8 mouse cellular contexts compared by ENCODE assay signal in the genomic region with DNA sequence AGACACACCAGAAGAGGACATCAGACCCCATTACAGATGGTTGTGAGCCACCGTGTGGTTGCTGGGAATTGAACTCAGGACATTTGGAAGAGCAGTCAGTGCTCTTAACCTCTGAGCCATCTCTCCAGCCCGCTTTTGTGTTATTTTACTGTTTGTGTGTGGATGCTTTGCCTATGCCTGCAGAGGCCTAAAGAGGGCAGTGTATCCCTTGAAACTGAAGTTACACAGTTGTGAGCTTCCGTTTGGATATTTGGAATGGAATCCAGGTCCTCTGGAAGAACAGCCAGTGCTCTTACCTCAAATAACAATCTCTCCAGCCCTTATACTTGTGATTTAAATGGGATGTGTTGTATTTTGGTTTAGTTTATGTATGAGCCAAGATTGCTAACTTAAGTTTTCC.
DNase-seq lines count a peak whose midpoint lies in the region; ATAC-seq and TF ChIP-seq lines count a peak whose summit lies in the region.
"Not testable (repeated sequence)": the region's sequence is repeated elsewhere in the genome, so short reads cannot be mapped to it uniquely, and the experiment has no call there.

No protein-coding gene starts in this region.

- H3K9me3 ChIP-seq in embryonic facial prominence, embryonic 11.5 days (replicated peaks; ENCODE audit: control insufficient read depth, low read length); stomach, postnatal 0 days (ENCODE audit: control insufficient read depth, low read length): not testable (repeated sequence)

- not testable (repeated sequence) for H3K4me3 ChIP-seq in embryonic facial prominence, embryonic 11.5 days (ENCODE audit: low read depth, low read length); heart, adult 2 months; kidney, adult 2 months (ENCODE audit: insufficient read depth, low read depth, low read length); liver, adult 2 months (ENCODE audit: insufficient read depth, low read depth, low read length); stomach, postnatal 0 days (ENCODE audit: low read depth, low read length)

- H3K4me2 ChIP-seq in embryonic facial prominence, embryonic 11.5 days (ENCODE audit: low read depth, low read length); stomach, postnatal 0 days (replicated peaks; ENCODE audit: low read depth): not testable (repeated sequence)

- not testable (repeated sequence) for ATAC-seq in embryonic facial prominence, embryonic 11.5 days (replicated peaks; ENCODE audit: insufficient number of reproducible peaks, low FRiP score, low TSS enrichment, low read depth); stomach, postnatal 0 days (ENCODE audit: low FRiP score, low TSS enrichment)
- ATAC-seq in megakaryocyte progenitor cell, adult 5-6 weeks (replicated peaks; ENCODE audit: poor library complexity): peak; percentile 42; the same call in 1 of the 2 replicates

- not testable (repeated sequence) for H3K79me2 ChIP-seq in heart, adult 2 months (replicated peaks; ENCODE audit: control insufficient read depth, insufficient read depth, low read length); liver, adult 2 months (ENCODE audit: control insufficient read depth, insufficient read depth, low read length)

- WGBS in embryonic facial prominence, embryonic 11.5 days: 64% methylated on average over 3 of the region's 3 CpGs
- 60% methylated on average over 3 of the region's 3 CpGs for WGBS in heart, adult 2 months
- WGBS in kidney, adult 2 months: 56% methylated on average over 3 of the region's 3 CpGs
- 54% methylated on average over 3 of the region's 3 CpGs for WGBS in liver, adult 2 months
- WGBS in stomach, postnatal 0 days: 57% methylated on average over 3 of the region's 3 CpGs

- TF ChIP-seq CTCF in heart, adult 2 months (IDR thresholded peaks at IDR 0.05): peak; percentile 75
- peak; percentile 36 for TF ChIP-seq CTCF in kidney, adult 2 months (conservative IDR thresholded peaks at IDR 0.05; ENCODE audit: insufficient read depth, insufficient read length, low read depth, low read length)
- peak; percentile 31; the same call in 1 of the 2 replicates for TF ChIP-seq CTCF in liver, adult 2 months (IDR thresholded peaks at IDR 0.05; ENCODE audit: low read depth, low read length)
- peak; percentile 74 for TF ChIP-seq CTCF in stomach, postnatal 0 days (IDR thresholded peaks at IDR 0.05; ENCODE audit: low read depth)

- H3K27ac ChIP-seq in embryonic facial prominence, embryonic 11.5 days (replicated peaks; ENCODE audit: low read depth, low read length); heart, adult 2 months; kidney, adult 2 months (ENCODE audit: insufficient read depth, low read depth, low read length); liver, adult 2 months (replicated peaks; ENCODE audit: insufficient read depth, low read depth, low read length); stomach, postnatal 0 days (replicated peaks): not testable (repeated sequence)

- H3K4me1 ChIP-seq in embryonic facial prominence, embryonic 11.5 days (ENCODE audit: control insufficient read depth, insufficient read depth, low read length); heart, adult 2 months (ENCODE audit: control insufficient read depth, insufficient read depth, low read length); kidney, adult 2 months (ENCODE audit: control insufficient read depth, insufficient read depth, low read length); liver, adult 2 months (ENCODE audit: control insufficient read depth, insufficient read depth, low read length); stomach, postnatal 0 days (replicated peaks; ENCODE audit: control insufficient read depth, insufficient read depth): not testable (repeated sequence)

- DNase-seq in 416B (ENCODE audit: low read depth): peak; percentile 34
- DNase-seq in R1 (ENCODE audit: low read depth, low spot score): peak; percentile 75
- DNase-seq in embryonic facial prominence, embryonic 11.5 days (ENCODE audit: low spot score): peak; percentile 44
- not testable (repeated sequence) for DNase-seq in heart, adult 2 months; stomach, postnatal 0 days (ENCODE audit: low spot score)
- DNase-seq in kidney, adult 2 months: peak; percentile 35
- DNase-seq in liver, adult 2 months (ENCODE audit: extremely low read depth, low read depth, low spot score): peak; percentile 48

- not testable (repeated sequence) for H3K27me3 ChIP-seq in embryonic facial prominence, embryonic 11.5 days (ENCODE audit: control insufficient read depth, insufficient read depth, low read length); heart, adult 2 months (ENCODE audit: control insufficient read depth, insufficient read depth, low read length); kidney, adult 2 months (replicated peaks; ENCODE audit: control insufficient read depth, insufficient read depth, low read length); liver, adult 2 months (ENCODE audit: control insufficient read depth, insufficient read depth, low read length); stomach, postnatal 0 days (ENCODE audit: control insufficient read depth, insufficient read depth, low read length)

- H3K9ac ChIP-seq in embryonic facial prominence, embryonic 11.5 days (replicated peaks; ENCODE audit: low read length); heart, adult 2 months (ENCODE audit: low read depth, low read length); liver, adult 2 months (ENCODE audit: low read depth, low read length); stomach, postnatal 0 days (ENCODE audit: low read length): not testable (repeated sequence)

- intact Hi-C loops in heart, adult 2 months (cut with DNase I): loop anchor here (5.0 kb wide), 1 partner anchor 76 kb away; no protein-coding TSS in a partner anchor

- TF ChIP-seq POLR2A in heart, adult 2 months (IDR thresholded peaks at IDR 0.05; ENCODE audit: insufficient read depth, low read depth, low read length); kidney, adult 2 months (IDR thresholded peaks at IDR 0.05; ENCODE audit: low read depth, low read length); liver, adult 2 months (IDR thresholded peaks at IDR 0.05; ENCODE audit: extremely low read depth, insufficient read depth, low read length): not testable (repeated sequence)

- not testable (repeated sequence) for H3K36me3 ChIP-seq in embryonic facial prominence, embryonic 11.5 days (replicated peaks; ENCODE audit: control insufficient read depth, insufficient read depth, low read depth, low read length); heart, adult 2 months (ENCODE audit: control insufficient read depth, insufficient read depth, low read length)
- peaks cover 11% of the 10 kb centered on the region for H3K36me3 ChIP-seq in kidney, adult 2 months (ENCODE audit: control insufficient read depth, insufficient read depth, low read length)
- peaks cover 69% of the 10 kb centered on the region for H3K36me3 ChIP-seq in liver, adult 2 months (ENCODE audit: control insufficient read depth, insufficient read depth, low read length)
- H3K36me3 ChIP-seq in stomach, postnatal 0 days (ENCODE audit: control insufficient read depth, insufficient read depth, low read length): peaks cover 36% of the 10 kb centered on the region

- not testable (repeated sequence) for TF ChIP-seq EP300 in heart, adult 2 months (IDR thresholded peaks at IDR 0.05; ENCODE audit: insufficient read depth, low read depth, low read length); stomach, postnatal 0 days (optimal IDR thresholded peaks at IDR 0.05)
